Mouse (Mus musculus): ENCODE measurements around the gene Gm8947.
"Not testable (repeated sequence)": the region's sequence is repeated elsewhere in the genome, so short reads cannot be mapped to it uniquely, and the experiment has no call there.

Gene Gm8947

DNA sequence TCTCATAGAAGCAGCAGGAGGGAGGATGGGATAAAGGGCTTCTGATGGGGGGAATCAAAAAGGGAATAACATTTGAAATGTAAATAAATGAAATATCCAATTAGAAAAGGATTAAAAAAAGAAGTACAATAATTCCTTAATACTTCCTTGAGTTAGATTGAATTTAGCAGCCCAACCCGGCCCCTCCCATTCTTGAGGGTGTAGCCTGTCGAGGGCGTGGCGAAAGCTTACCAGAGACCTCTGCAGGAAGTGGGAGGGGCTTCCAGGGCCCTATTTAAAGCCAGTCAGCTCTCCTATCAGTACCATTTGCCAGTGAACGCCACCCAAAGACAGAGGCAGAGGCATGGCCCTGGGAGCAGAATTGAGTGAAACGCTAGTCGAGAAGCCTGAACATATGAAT, at the start of gene Gm8947:
TSS of gene Gm8947 (plus strand) at position 302 of the 400 bp plus-strand sequence.
- DNase-seq (ENCODE audit: low read depth, low spot score) = not testable (repeated sequence)

GRCm38 (mm10) chr1:151144471-151145146, 47.6 kb upstream of the Gm8947 start:
- no peak for DNase-seq (ENCODE audit: low read depth, low spot score)

DNA sequence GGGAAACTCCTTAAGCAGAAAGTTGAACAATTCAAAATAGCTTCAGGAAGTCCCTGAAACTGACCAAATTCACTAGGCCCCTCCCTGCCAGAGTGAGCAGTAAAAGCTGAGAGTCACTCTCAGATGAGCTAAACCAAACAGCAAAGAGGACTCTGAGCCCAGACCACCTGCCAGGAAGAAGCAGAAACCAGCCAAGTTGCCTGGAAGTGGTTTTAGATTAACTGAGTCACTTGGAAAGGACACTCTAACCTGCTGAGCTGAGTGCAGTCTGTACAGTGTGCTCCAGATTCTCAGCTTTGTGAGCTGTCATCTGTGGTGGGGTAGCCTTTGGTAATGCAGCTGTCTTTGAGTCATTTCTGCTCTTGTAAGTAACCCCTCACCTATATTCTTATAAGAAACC, 44.4 kb upstream of the Gm8947 start:
- no peak for DNase-seq (ENCODE audit: low read depth, low spot score)

DNA sequence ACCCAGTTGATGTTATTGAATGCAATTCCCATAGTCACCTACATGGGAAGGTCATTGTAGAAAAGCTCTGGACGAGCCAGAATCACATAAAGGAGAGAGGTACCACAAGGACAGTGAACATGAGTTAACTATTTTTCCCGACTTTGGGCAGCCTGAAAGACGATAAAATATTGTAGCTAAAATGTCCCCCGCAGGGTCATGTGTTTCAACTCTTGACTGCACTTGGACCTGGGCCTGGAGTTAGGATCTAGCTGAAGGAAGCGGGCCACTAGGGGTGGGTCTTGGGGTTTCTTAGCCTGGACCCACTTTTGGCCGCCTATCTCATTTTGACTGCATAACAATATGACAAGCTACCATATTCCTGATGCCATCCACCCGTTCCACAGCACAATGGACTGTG, 42.0 kb upstream of the Gm8947 start:
- DNase-seq (ENCODE audit: low read depth, low spot score) = no peak

- no peak for DNase-seq (ENCODE audit: low read depth, low spot score)
Measured at GRCm38 (mm10) chr1:151151089-151151488, 41.1 kb upstream of the Gm8947 start.

GRCm38 (mm10) chr1:151153056-151153652, 39.0 kb upstream of the Gm8947 start:
- DNase-seq (ENCODE audit: low read depth, low spot score) = no peak

DNA sequence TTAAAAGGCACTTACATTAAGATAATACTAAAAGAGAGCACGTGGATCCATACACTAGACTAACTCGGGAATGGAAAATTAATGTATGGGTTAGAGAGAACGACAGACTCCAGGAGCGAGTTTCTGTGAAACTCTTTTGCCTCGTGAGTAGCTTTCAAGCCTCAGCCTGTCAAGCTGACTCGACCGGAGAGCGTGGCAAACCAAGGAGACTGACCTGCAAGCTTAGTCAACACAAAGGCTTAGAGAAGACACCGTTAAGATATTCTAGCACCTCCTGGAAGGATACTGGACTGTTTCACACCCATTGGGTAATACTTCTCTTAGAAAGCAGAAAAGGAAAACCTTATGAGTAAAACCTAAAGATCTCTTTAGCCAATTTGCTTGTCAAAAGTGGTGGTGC, 38.0 kb upstream of the Gm8947 start:
- not testable (repeated sequence) for DNase-seq (ENCODE audit: low read depth, low spot score)

DNA sequence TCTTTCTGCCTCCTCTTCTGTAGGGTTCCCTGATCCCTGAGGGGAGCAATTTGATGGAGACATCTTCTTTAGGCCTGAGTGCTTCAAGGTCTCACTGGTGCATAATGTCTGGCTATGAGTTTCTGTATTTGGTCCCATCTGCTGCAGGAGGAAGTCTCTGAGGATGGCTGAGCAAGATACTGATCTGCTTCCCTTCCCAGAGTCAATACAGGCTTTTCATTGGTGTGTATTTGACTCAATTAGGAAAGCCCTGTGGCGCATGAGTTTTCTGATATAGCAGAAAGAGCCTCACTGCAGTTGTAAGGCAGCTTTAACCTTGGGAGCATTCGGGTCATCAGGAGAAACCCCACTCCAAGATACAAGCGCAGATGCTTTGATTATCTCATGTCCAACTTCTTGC, 36.0 kb upstream of the Gm8947 start:
- no peak for DNase-seq (ENCODE audit: low read depth, low spot score)

GRCm38 (mm10) chr1:151156777-151157632, 35.2 kb upstream of the Gm8947 start:
- no peak for DNase-seq (ENCODE audit: low read depth, low spot score)

DNA sequence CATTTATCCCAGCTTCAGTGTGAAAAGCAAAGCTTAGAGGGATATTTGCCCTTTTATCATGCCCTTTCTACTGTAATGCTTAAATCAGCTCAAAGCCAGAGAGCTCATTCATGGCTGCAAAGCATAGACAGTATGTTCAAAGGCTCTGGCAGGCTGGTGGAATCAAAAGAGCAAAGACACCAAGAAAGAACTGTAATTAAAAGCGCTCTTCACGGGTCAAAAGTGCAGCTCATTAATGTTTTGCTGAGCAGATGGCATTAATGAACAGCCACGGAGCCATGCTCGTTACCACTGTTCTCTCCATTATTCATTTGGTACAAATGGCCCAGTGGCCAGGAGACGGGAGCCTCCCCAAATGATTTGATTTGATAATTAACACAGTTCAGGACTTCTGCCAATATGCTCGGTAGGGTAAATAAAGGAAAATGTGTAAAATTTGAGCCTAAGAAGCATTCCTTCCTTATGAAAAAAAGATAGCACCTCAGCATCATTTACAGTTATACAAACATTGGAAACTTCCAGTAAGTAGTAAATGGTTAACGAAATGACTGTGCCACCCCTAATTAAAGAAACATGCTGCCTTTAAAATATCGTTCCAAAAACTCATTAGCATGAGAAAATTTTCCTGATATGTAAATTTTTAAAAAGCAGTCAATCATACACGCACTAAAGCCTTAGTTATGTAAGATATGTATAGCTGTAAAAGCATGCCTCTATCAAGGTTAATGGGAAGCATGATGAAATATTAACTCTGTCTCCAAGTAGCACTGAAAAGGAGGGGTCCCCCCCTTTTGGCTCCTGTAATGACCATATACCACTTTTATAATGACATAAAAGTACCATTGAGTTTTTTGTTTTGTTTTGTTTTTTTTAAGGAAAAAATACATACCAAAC, 34.0 kb upstream of the Gm8947 start:
- no peak for DNase-seq (ENCODE audit: low read depth, low spot score)

DNA sequence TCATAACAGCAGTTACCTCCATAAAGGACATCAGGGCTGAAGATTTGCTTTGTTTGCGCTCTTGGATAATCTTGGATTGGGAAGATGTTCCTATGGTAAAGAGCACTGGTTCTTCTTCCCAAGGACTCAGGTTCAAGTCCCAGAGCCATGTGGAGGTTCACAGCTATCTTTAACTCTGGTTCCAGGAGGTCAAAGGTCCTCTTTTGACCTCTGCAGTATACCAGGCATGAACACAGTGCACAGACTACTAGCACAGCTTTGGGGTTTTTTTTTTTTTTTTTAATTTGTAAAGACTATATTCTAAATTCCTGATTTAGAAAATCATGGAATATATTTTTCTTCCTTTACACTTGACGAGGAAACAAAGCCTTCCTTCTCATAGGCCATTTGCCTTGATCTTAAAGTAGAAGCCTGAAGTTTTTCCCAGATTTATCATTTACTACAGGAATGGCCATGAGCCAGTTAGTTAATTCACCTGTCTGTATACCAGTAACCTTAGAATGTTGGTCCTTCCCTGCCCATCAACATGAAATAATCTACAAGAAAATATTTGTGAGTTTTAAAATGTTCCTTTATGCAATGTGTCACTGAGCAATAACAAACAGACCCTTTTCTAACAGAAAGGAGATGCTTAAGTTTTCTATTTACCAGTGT, 33.2 kb upstream of the Gm8947 start:
- no peak for DNase-seq (ENCODE audit: low read depth, low spot score)

- DNase-seq (ENCODE audit: low read depth, low spot score) = no peak
Measured at GRCm38 (mm10) chr1:151166031-151166430, 26.1 kb upstream of the Gm8947 start.

GRCm38 (mm10) chr1:151167297-151168047, 24.7 kb upstream of the Gm8947 start:
- DNase-seq (ENCODE audit: low read depth, low spot score) = no peak

DNA sequence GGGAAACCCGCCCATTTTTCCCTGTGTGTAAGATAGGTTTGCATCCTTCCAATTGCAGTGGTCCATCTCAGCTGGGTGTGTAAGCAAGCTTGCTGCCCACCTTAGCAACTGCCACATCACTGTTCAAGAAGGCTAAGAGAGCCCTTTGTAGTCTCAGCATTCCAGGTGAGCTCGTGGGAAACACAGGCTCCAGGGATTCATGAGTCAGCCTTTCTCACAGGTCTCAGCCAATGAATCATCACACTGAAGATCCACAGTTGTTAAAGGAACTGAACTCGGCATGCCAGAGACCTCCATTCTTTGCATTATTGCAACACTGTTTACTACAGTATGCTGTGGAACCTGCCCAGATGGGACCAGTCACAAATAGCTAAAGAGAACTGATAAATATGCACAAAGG, 23.5 kb upstream of the Gm8947 start:
- no peak for DNase-seq (ENCODE audit: low read depth, low spot score)

GRCm38 (mm10) chr1:151171572-151172461, 20.4 kb upstream of the Gm8947 start:
- no peak for DNase-seq (ENCODE audit: low read depth, low spot score)

DNA sequence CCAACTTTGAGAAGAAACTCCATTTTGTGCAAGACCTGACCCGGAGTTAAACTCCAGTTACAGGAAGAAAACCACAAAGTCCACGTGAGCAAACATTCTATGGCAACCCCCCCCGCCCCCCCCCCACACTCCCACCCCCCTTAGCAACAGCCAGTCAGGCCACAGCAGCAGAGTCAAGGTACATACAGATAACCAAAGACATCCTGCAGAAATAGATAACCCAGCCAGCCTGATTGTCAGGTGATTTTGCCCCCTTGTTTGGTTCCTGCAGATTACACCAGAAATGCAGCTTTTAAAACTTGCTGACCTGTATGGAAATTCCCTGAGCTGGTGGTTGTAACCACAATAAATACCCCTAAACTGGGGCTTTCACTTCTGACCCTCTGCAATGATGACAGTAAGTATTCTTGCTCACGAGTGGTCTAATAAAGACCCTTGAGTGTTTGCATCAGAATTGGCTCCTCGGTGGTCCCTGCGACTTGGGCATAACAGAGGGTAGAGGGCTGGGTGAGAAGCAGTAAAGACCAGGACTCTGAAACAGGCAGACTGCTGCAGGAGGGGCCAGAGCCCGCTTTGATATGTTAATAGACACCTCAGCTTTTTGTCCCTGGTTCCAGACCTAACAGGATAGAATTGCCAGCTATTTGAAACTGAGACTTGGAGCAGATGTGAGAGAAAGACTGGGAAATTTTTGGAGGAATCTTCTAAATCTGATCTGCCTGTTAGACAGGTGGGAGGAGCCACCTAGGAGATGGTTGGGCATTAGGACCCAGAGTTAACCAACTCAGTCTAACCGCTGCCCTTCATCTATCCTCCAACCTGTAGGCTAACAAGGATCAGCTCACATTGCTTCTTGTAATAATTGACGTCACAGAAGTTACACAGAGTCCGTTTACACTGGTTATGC, 14.9 kb upstream of the Gm8947 start:
- DNase-seq (ENCODE audit: low read depth, low spot score) = peak; percentile 62

DNA sequence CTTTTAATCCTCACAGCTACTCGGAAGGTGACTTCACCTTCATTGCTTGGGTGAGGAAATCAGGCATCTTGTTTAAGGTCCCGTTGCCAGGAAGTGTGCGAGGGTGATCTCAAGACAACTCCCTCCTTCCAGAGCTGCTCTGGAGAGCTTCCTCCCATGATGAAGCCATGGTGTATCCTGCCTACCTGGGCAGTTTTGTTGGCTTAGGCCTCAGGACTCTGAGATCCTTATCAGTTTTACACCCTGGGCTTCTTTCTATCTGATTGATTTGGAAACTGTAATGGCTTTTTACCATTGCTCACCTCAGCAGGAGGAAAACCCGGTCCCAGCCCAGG, 14.3 kb upstream of the Gm8947 start:
- no peak for DNase-seq (ENCODE audit: low read depth, low spot score)

DNA sequence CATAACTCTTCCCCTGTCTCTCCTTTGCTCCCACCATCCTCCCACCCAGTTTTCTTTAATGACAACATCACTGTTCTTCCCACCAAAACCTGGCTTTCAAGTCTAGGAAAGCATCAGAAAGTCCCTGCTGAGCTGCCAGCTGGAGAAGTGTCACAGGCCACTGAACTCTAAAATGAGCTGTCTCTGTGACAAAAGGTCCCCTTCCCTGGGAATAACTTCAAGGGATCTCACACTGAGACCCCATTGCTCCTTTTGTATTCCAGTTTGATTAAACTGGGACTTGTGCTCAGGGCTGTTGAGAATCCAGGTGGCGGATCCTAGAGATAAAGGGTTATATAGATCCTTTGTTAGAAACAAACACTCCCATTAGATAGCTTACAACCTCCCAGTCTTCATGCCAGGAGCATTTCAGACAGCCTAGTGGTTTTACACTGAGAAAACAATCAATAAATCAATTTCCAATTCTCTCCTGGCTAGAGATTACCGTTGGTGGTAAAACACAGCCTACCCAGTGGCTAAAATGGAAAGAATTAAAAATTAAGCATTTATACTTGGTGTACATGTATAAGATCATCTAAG, 13.6 kb upstream of the Gm8947 start:
- DNase-seq (ENCODE audit: low read depth, low spot score) = no peak

Measured in forelimb bud, embryonic 11.5 days (tissue).